Mouse (Mus musculus): ENCODE results near the gene Chac1. TPM values are rescaled to one million over a fixed set of nuclear protein-coding genes. Genes with fewer than 3 reads are reported as not detected.

The Chac1 gene
- polyA plus RNA-seq, 1 experiment from 2014 or later: 14.9 TPM

DNA sequence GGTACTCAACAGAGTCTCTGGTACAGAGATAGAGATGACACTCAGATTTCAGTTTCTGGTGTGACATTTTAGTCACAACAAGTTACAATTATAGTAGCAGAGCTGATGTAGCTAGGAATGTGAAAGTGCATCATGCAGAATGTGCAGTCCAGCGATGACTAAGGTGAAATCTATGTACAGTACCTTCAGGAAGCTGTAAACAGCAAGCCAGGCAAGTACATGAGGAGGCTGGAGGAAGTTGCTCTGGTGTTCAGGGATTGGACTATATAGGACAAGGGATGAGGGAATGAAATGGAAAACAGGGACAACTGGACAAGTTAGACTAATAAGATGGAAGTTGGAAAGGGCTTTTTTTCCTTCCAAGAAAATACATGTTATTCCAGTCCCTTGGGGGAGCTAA is 37.2 kb downstream of the Chac1 start:
- Histone ChIP-seq H3K9me3 (ENCODE audit: control insufficient read depth, low read length) (no peaks in the 10 kb centered on the region), H3K4me1 (ENCODE audit: control insufficient read depth, insufficient read depth, low read depth, low read length) (no peaks in the 10 kb centered on the region), H3K9ac (ENCODE audit: low read depth, low read length) (no peak overlapping the region), H3K4me2 (ENCODE audit: low read length) (no peak overlapping the region), H3K36me3 (ENCODE audit: control insufficient read depth, insufficient read depth, low read length) (peaks cover 3% of the 10 kb centered on the region; the same call in 1 of the 2 replicates), H3K4me3 (ENCODE audit: low read length) (no peak overlapping the region), H3K27ac (ENCODE audit: low read depth, low read length) (no peak overlapping the region), H3K27me3 (replicated peaks; ENCODE audit: control insufficient read depth, insufficient read depth, low read length) (no peaks in the 10 kb centered on the region)
- 93% methylated on average over 1 of the region's 1 CpGs for WGBS
- no peak for ATAC-seq

DNA sequence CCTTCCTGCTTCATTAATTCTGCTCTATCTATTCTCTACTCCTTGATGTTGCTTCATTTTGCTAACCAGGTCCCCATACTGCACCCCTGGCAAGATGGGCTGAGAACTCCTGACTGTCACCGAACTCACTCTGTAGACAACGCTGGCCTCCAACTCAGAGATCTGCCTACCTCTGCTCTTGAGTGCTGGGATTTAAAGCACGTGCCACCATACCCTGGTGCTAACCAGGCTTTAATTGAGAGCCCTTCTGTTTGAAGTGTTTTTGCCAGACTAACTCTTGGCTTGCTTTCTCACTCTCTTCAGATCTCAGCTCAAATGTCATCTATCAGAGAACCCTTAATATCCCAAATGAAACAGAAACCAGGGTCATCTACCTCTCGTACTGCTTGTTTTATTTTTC is 39.0 kb downstream of the Chac1 start:
- Histone ChIP-seq H3K9ac (ENCODE audit: low read depth, low read length) (no peak overlapping the region), H3K9me3 (ENCODE audit: control insufficient read depth, low read length) (no peaks in the 10 kb centered on the region), H3K27me3 (replicated peaks; ENCODE audit: control insufficient read depth, insufficient read depth, low read length) (no peaks in the 10 kb centered on the region), H3K27ac (ENCODE audit: low read depth, low read length) (no peak overlapping the region), H3K4me3 (ENCODE audit: low read length) (no peak overlapping the region), H3K4me2 (ENCODE audit: low read length) (no peak overlapping the region), H3K36me3 (ENCODE audit: control insufficient read depth, insufficient read depth, low read length) (peaks cover 3% of the 10 kb centered on the region; the same call in 1 of the 2 replicates), H3K4me1 (ENCODE audit: control insufficient read depth, insufficient read depth, low read depth, low read length) (no peaks in the 10 kb centered on the region)
- 96% methylated on average over 4 of the region's 4 CpGs for WGBS
- ATAC-seq: no peak

GRCm38 (mm10) chr2:119398252-119398651 is 47.2 kb downstream of the Chac1 start:
- no peak overlapping the region for H3K4me2 ChIP-seq (ENCODE audit: low read length)
- H3K9me3 ChIP-seq (ENCODE audit: control insufficient read depth, low read length): no peaks in the 10 kb centered on the region
- H3K36me3 ChIP-seq (ENCODE audit: control insufficient read depth, insufficient read depth, low read length): peaks cover 10% of the 10 kb centered on the region
- H3K4me1 ChIP-seq (ENCODE audit: control insufficient read depth, insufficient read depth, low read depth, low read length): no peaks in the 10 kb centered on the region
- no peak for ATAC-seq
- no peak overlapping the region for H3K4me3 ChIP-seq (ENCODE audit: low read length)
- no peak overlapping the region for H3K27ac ChIP-seq (ENCODE audit: low read depth, low read length)
- H3K27me3 ChIP-seq (replicated peaks; ENCODE audit: control insufficient read depth, insufficient read depth, low read length): no peaks in the 10 kb centered on the region
- 90% methylated on average over 5 of the region's 5 CpGs for whole genome bisulfite sequencing
- no peak overlapping the region for H3K9ac ChIP-seq (ENCODE audit: low read depth, low read length)

DNA sequence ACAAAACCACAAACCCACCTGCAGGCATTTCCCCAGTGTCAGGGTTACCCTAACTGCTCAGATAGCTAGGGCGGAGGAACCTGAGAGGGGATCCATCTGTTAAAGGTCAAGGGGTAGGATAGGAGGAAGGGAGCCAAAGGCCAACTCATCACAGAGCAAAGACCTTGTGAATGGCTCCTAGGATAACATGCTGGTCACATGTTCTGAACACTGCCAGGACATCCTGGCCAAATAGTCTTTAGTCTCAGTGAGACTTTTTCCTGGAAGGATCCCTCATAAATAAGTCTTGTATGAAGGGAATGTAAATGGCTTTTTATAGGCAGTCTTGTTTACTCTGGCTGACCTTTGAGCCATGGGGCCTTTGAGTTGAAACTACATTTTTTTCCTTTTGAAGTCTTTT is 47.6 kb downstream of the Chac1 start:
- Histone ChIP-seq H3K4me3 (ENCODE audit: low read length) (no peak overlapping the region), H3K36me3 (ENCODE audit: control insufficient read depth, insufficient read depth, low read length) (peaks cover 10% of the 10 kb centered on the region), H3K27ac (ENCODE audit: low read depth, low read length) (no peak overlapping the region), H3K4me1 (ENCODE audit: control insufficient read depth, insufficient read depth, low read depth, low read length) (no peaks in the 10 kb centered on the region), H3K9ac (ENCODE audit: low read depth, low read length) (no peak overlapping the region), H3K27me3 (replicated peaks; ENCODE audit: control insufficient read depth, insufficient read depth, low read length) (no peaks in the 10 kb centered on the region), H3K4me2 (ENCODE audit: low read length) (no peak overlapping the region), H3K9me3 (ENCODE audit: control insufficient read depth, low read length) (no peaks in the 10 kb centered on the region)
- no peak for ATAC-seq
- WGBS: 93% methylated on average over 1 of the region's 1 CpGs

DNA sequence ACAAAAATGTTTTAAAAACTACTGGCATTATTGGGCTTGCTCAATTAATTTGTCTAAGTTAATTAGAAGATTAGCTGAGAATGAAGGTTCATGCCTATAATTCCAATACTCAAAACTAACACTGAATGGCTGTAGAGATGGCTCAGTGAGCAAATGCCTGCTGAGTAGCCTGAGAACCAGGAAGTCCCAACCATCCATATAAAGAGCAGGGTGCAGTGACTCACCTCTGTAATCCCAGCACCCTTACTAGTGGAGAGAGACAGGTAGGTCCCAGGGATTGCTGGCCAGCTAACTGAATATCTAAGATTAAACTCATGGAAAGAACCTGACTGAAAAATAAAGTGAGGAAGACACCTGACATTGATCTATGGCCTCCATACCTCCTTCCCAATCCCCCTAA is 48.3 kb downstream of the Chac1 start:
- Histone ChIP-seq H3K4me3 (ENCODE audit: low read length) (no peak overlapping the region), H3K9ac (ENCODE audit: low read depth, low read length) (no peak overlapping the region), H3K9me3 (ENCODE audit: control insufficient read depth, low read length) (no peaks in the 10 kb centered on the region), H3K4me2 (ENCODE audit: low read length) (no peak overlapping the region), H3K27me3 (replicated peaks; ENCODE audit: control insufficient read depth, insufficient read depth, low read length) (no peaks in the 10 kb centered on the region), H3K27ac (ENCODE audit: low read depth, low read length) (no peak overlapping the region), H3K36me3 (ENCODE audit: control insufficient read depth, insufficient read depth, low read length) (peaks cover 10% of the 10 kb centered on the region), H3K4me1 (ENCODE audit: control insufficient read depth, insufficient read depth, low read depth, low read length) (no peaks in the 10 kb centered on the region)
- ATAC-seq: no peak

Other genes with a start within 250 kb of the Chac1 start
- 10.6 and 12.7 TPM in 2 replicates for gene Rad51, start 238.4 kb upstream of the Chac1 start, polyA plus RNA-seq (2015; fragmentation: Nextera tagmentation; extraction: Ambion mirVana)
- 49.3 and 50.1 TPM in 2 replicates for gene Rmdn3, start 194.2 kb upstream of the Chac1 start, polyA plus RNA-seq (2015; fragmentation: Nextera tagmentation; extraction: Ambion mirVana)
- gene Gchfr, start 183.5 kb upstream of the Chac1 start, polyA plus RNA-seq (2015; fragmentation: Nextera tagmentation; extraction: Ambion mirVana): 10.9 and 16.2 TPM in 2 replicates
- gene Gm14137, start 176.7 kb upstream of the Chac1 start, polyA plus RNA-seq (2015; fragmentation: Nextera tagmentation; extraction: Ambion mirVana): 0.86 TPM in 2 replicates
- 70.4 and 75.7 TPM in 2 replicates for gene Zfyve19, start 142.6 kb upstream of the Chac1 start, polyA plus RNA-seq (2015; fragmentation: Nextera tagmentation; extraction: Ambion mirVana)
- gene Dnajc17, start 142.4 kb upstream of the Chac1 start, polyA plus RNA-seq (2015; fragmentation: Nextera tagmentation; extraction: Ambion mirVana): 23.3 and 23.6 TPM in 2 replicates
- gene Ppp1r14d, start 121.3 kb upstream of the Chac1 start, polyA plus RNA-seq (2015; fragmentation: Nextera tagmentation; extraction: Ambion mirVana): not detected in 2 replicates
- 0.71 and 0.79 TPM in 2 replicates for gene Spint1, start 113.9 kb upstream of the Chac1 start, polyA plus RNA-seq (2015; fragmentation: Nextera tagmentation; extraction: Ambion mirVana)
- 48.2 and 56.9 TPM in 2 replicates for gene Rhov, start 80.0 kb upstream of the Chac1 start, polyA plus RNA-seq (2015; fragmentation: Nextera tagmentation; extraction: Ambion mirVana)
- 28.2 and 30.4 TPM in 2 replicates for gene Vps18, start 62.5 kb upstream of the Chac1 start, polyA plus RNA-seq (2015; fragmentation: Nextera tagmentation; extraction: Ambion mirVana)
- 5.3 and 6.0 TPM in 2 replicates for gene Dll4, start 25.4 kb upstream of the Chac1 start, polyA plus RNA-seq (2015; fragmentation: Nextera tagmentation; extraction: Ambion mirVana)
- gene Ino80, start 126.5 kb downstream of the Chac1 start, polyA plus RNA-seq (2015; fragmentation: Nextera tagmentation; extraction: Ambion mirVana): 2.8 and 3.4 TPM in 2 replicates
- gene Exd1, start 196.4 kb downstream of the Chac1 start, polyA plus RNA-seq (2015; fragmentation: Nextera tagmentation; extraction: Ambion mirVana): 1.1 and 1.5 TPM in 2 replicates
- 57.1 and 61.6 TPM in 2 replicates for gene Chp1, start 196.5 kb downstream of the Chac1 start, polyA plus RNA-seq (2015; fragmentation: Nextera tagmentation; extraction: Ambion mirVana)